Mouse (Mus musculus) liver, adult 2 months (tissue): ENCODE data around the gene Cryz. TPM values are rescaled to one million over a fixed set of nuclear protein-coding genes. Genes with fewer than 3 reads are reported as not detected.

ENCODE experiments used
- DNase-seq: peaks from one replicate; pipeline ENCODE4 v3.0.0-alpha.2; 2011; ENCODE audit warnings: low read depth, low spot score; ENCODE audit errors: extremely low read depth
- H3K27ac ChIP-seq: fragments of 200-500 bp; replicated peaks from 2 replicates; pipeline ENCODE4 v1.5.1; 2012; ENCODE audit warnings: low read depth, mild to moderate bottlenecking, control low read depth, inconsistent platforms, low read length; ENCODE audit not compliant: insufficient read depth
- H3K27me3 ChIP-seq: fragments of 200-500 bp; 2 replicates; pipeline ENCODE4 v1.6.1; 2012; ENCODE audit warnings: mild to moderate bottlenecking, moderate library complexity, low read length, inconsistent platforms; ENCODE audit not compliant: control insufficient read depth, insufficient read depth
- H3K36me3 ChIP-seq: fragments of 200-500 bp; 2 replicates; pipeline ENCODE4 v1.6.1; 2012; ENCODE audit warnings: low read length, inconsistent platforms; ENCODE audit not compliant: control insufficient read depth, insufficient read depth
- H3K4me1 ChIP-seq: fragments of 200-500 bp; 2 replicates; pipeline ENCODE4 v1.6.1; 2011; ENCODE audit warnings: low read length; ENCODE audit not compliant: control insufficient read depth, insufficient read depth
- H3K4me3 ChIP-seq: fragments of 200-500 bp; 2 replicates; pipeline ENCODE4 v1.5.1; 2011; ENCODE audit warnings: low read depth, mild to moderate bottlenecking, control low read depth, low read length, moderate library complexity; ENCODE audit not compliant: insufficient read depth
- H3K79me2 ChIP-seq: fragments of 200-500 bp; 2 replicates; pipeline ENCODE4 v1.6.1; 2012; ENCODE audit warnings: inconsistent platforms, mild to moderate bottlenecking, low read length, moderate library complexity; ENCODE audit not compliant: control insufficient read depth, insufficient read depth
- H3K9ac ChIP-seq: fragments of 200-500 bp; 2 replicates; pipeline ENCODE4 v1.6.1; 2012; ENCODE audit warnings: low read depth, mild to moderate bottlenecking, control low read depth, inconsistent platforms, low read length
- CTCF ChIP-seq: fragments of 200-500 bp; IDR thresholded peaks from 2 replicates; pipeline ENCODE4 v1.5.1; 2011; ENCODE audit warnings: low read depth, low read length, control low read depth
- POLR2A ChIP-seq: fragments of 200-500 bp; IDR thresholded peaks from 2 replicates; pipeline ENCODE4 v1.6.1; 2011; ENCODE audit warnings: low read length, control low read depth; ENCODE audit not compliant: insufficient read depth; ENCODE audit errors: extremely low read depth
- WGBS: fragments of 180-500 bp; shearing (Covaris S2); methylation state at CpG from one replicate; pipeline ENCODE4 v1.1.7; 2018; 5-methylcytosine and 5-hydroxymethylcytosine counted together
- polyA plus RNA-seq: library from polyadenylated mRNA; depleted of rRNA; stranded (reverse); fragments of >200 nt; gene quantifications from 2 replicates; pipeline ENCODE4 v1.2.3, GENCODE M21; 2012; rRNA removed
- total RNA-seq: library from RNA; depleted of rRNA; stranded (reverse); fragments of >200 nt; gene quantifications from 2 replicates; pipeline ENCODE4 v1.2.3, GENCODE M21; 2014; rRNA removed

The Cryz gene
- total RNA-seq (72.3 and 82.2 TPM in 2 replicates), polyA plus RNA-seq (46.3 and 51.1 TPM in 2 replicates)

GRCm38 (mm10) chr3:154596488-154596933 lies at the start of gene Cryz:
Gene Cryz, plus strand, starts transcription at chr3:154596711.
- DNase-seq, result peak; percentile 68
- peaks cover 2% of the 10 kb centered on the region; the same call in 1 of the 2 replicates for H3K79me2 ChIP-seq
- H3K4me1 ChIP-seq, result peaks cover 8% of the 10 kb centered on the region
- TF ChIP-seq POLR2A (0 out of 2 replicates have a peak, but pooled peaks have one; percentile 42), CTCF (peak; percentile 86)
- peak within 1 kb of the TSS; percentile 88 for H3K9ac ChIP-seq
- 1% methylated on average over 25 of the region's 25 CpGs for WGBS
- peaks cover 4% of the 10 kb centered on the region for H3K36me3 ChIP-seq
- no peaks in the 10 kb centered on the region for H3K27me3 ChIP-seq
- H3K27ac ChIP-seq, result peak within 1 kb of the TSS; percentile 89
- H3K4me3 ChIP-seq, result peak within 1 kb of the TSS; percentile 92

GRCm38 (mm10) chr3:154547549-154548426 lies 48.7 kb upstream of the Cryz start:
- H3K36me3 ChIP-seq, result no peaks in the 10 kb centered on the region
- no peak overlapping the region for H3K9ac ChIP-seq
- H3K4me3 ChIP-seq, result no peak overlapping the region
- TF ChIP-seq CTCF (no peak), POLR2A (no peak)
- no peak overlapping the region for H3K27ac ChIP-seq
- WGBS, result 14% methylated on average over 20 of the region's 20 CpGs
- no peaks in the 10 kb centered on the region for H3K79me2 ChIP-seq
- no peaks in the 10 kb centered on the region for H3K4me1 ChIP-seq
- peaks cover 3% of the 10 kb centered on the region; the same call in 1 of the 2 replicates for H3K27me3 ChIP-seq
- no peak for DNase-seq

- Histone ChIP-seq H3K4me3 (no peak overlapping the region), H3K36me3 (no peaks in the 10 kb centered on the region), H3K4me1 (no peaks in the 10 kb centered on the region), H3K27ac (no peak overlapping the region), H3K9ac (no peak overlapping the region), H3K79me2 (no peaks in the 10 kb centered on the region), H3K27me3 (peaks cover 3% of the 10 kb centered on the region; the same call in 1 of the 2 replicates)
- no peak for TF ChIP-seq POLR2A
- no peak for TF ChIP-seq CTCF
- no peak for DNase-seq
- WGBS, result 36% methylated on average over 8 of the region's 8 CpGs
Measured at GRCm38 (mm10) chr3:154548868-154549301, 47.6 kb upstream of the Cryz start.

GRCm38 (mm10) chr3:154550326-154551034 lies 46.0 kb upstream of the Cryz start:
- H3K9ac ChIP-seq, result no peak overlapping the region
- no peak overlapping the region for H3K4me3 ChIP-seq
- no peak for DNase-seq
- H3K36me3 ChIP-seq, result no peaks in the 10 kb centered on the region
- TF ChIP-seq CTCF, result no peak
- TF ChIP-seq POLR2A, result no peak
- no peak overlapping the region for H3K27ac ChIP-seq
- H3K4me1 ChIP-seq, result no peaks in the 10 kb centered on the region
- peaks cover 3% of the 10 kb centered on the region; the same call in 1 of the 2 replicates for H3K27me3 ChIP-seq
- 71% methylated on average over 17 of the region's 17 CpGs for WGBS
- H3K79me2 ChIP-seq, result no peaks in the 10 kb centered on the region

- no peaks in the 10 kb centered on the region for H3K36me3 ChIP-seq
- no peak overlapping the region for H3K4me3 ChIP-seq
- no peak overlapping the region for H3K9ac ChIP-seq
- H3K79me2 ChIP-seq, result no peaks in the 10 kb centered on the region
- H3K4me1 ChIP-seq, result no peaks in the 10 kb centered on the region
- TF ChIP-seq CTCF (no peak), POLR2A (no peak)
- no peak for DNase-seq
- peaks cover 3% of the 10 kb centered on the region; the same call in 1 of the 2 replicates for H3K27me3 ChIP-seq
- H3K27ac ChIP-seq, result no peak overlapping the region
- 77% methylated on average over 5 of the region's 5 CpGs for WGBS
Measured at GRCm38 (mm10) chr3:154551035-154551411, 45.5 kb upstream of the Cryz start.
